Mouse (Mus musculus) kidney, adult 2 months (tissue): Measurements from ENCODE around the gene Mobp. TPM values are rescaled to one million over a fixed set of nuclear protein-coding genes. Genes with fewer than 3 reads are reported as not detected.

ENCODE experiments used
- DNase-seq: peaks from one replicate; pipeline ENCODE4 v3.0.0; 2021
- H3K27ac ChIP-seq: fragments of 200-500 bp; 2 replicates; pipeline ENCODE4 v1.5.1; 2012; ENCODE audit warnings: low read depth, low read length, control low read depth, inconsistent platforms; ENCODE audit not compliant: insufficient read depth
- H3K27me3 ChIP-seq: fragments of 200-500 bp; replicated peaks from 2 replicates; pipeline ENCODE4 v1.6.1; 2012; ENCODE audit warnings: mild to moderate bottlenecking, moderate library complexity, low read length, inconsistent platforms; ENCODE audit not compliant: control insufficient read depth, insufficient read depth
- H3K36me3 ChIP-seq: fragments of 200-500 bp; 2 replicates; pipeline ENCODE4 v1.6.1; 2012; ENCODE audit warnings: mild to moderate bottlenecking, moderate library complexity, low read length, inconsistent platforms; ENCODE audit not compliant: control insufficient read depth, insufficient read depth
- H3K4me1 ChIP-seq: fragments of 200-500 bp; 2 replicates; pipeline ENCODE4 v1.6.1; 2011; ENCODE audit warnings: low read length; ENCODE audit not compliant: control insufficient read depth, insufficient read depth
- H3K4me3 ChIP-seq: fragments of 200-500 bp; 2 replicates; pipeline ENCODE4 v1.5.1; 2011; ENCODE audit warnings: mild to moderate bottlenecking, low read depth, low read length, control low read depth; ENCODE audit not compliant: insufficient read depth
- CTCF ChIP-seq: fragments of 200-500 bp; conservative IDR thresholded peaks from 2 replicates; pipeline ENCODE4 v1.5.1; 2011; ENCODE audit warnings: low read depth, mild to moderate bottlenecking, control low read depth, low read length, moderate library complexity, mixed read lengths; ENCODE audit not compliant: insufficient read depth, insufficient read length
- POLR2A ChIP-seq: fragments of 200-500 bp; IDR thresholded peaks from one replicate; pipeline ENCODE4 v1.6.1; 2011; ENCODE audit warnings: low read depth, low read length, control low read depth
- WGBS: fragments of 180-500 bp; shearing (Covaris S2); methylation state at CpG from one replicate; pipeline ENCODE4 v1.1.7; 2018; 5-methylcytosine and 5-hydroxymethylcytosine counted together
- polyA plus RNA-seq: library from polyadenylated mRNA; depleted of rRNA; stranded (reverse); fragments of >200 nt; gene quantifications from 2 replicates; pipeline ENCODE4 v1.2.3, GENCODE M21; 2012

Mobp gene
- polyA plus RNA-seq, 1 experiment, result not detected

DNA sequence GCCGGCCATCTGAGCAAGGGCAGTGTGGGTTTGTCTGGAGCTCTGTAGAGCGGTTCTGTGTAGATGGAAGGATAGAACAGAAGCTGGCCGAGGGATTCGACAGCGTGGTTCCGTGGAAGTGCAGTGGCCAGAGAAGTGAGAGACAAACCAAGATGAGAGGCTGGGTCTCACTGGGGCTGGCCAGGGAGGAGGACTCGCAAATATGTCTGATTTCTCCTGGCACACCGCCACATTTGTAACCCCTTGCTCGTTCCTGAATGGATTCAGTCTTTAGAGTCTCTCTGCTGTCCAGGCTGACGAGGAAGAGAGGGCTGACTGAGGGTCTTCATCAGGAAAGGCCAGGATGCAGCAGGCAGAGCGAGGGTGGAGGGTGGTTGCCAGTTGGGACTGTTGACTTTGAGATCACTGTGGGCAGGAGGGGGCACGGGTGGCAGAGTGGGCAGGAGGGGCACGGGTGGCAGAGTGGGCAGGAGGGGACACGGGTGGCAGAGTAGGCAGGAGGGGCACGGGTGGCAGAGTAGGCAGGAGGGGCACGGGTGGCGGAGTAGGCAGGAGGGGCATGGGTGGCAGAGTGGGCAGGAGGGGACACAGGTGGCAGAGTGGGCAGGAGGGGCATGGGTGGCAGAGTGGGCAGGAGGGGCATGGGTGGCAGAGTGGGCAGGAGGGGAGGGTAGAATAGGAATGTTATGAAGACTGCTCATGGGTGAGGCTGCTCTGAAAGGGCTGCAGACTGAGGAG is 35.3 kb upstream of the Mobp start:
- Histone ChIP-seq H3K27me3 (no peaks in the 10 kb centered on the region), H3K4me1 (peaks cover 7% of the 10 kb centered on the region; the same call in 1 of the 2 replicates), H3K27ac (no peak overlapping the region), H3K4me3 (no peak overlapping the region), H3K36me3 (no peaks in the 10 kb centered on the region)
- TF ChIP-seq POLR2A (no peak), CTCF (no peak)
- no peak for DNase-seq
- WGBS, result 84% methylated on average over 17 of the region's 17 CpGs

DNA sequence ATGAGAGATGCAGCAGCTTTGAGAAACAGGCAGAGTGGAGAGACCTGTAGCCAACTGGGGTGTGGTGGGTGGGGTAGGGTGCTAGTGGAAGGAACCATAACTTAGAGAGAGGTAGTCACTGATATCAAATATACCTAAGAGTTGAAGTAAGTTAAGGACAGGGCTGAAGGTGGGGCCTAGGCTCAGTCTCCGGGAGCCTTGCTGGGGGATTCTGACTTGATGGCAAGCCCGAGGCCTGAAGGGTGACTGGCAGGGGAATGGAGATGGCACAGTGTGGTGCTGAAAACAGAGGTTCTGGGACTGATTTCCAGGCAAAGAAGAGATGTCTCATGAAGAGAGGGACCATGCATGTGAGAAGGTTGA is 34.7 kb upstream of the Mobp start:
- Histone ChIP-seq H3K27me3 (no peaks in the 10 kb centered on the region), H3K4me1 (peaks cover 7% of the 10 kb centered on the region; the same call in 1 of the 2 replicates)
- TF ChIP-seq CTCF (no peak), POLR2A (no peak)

DNA sequence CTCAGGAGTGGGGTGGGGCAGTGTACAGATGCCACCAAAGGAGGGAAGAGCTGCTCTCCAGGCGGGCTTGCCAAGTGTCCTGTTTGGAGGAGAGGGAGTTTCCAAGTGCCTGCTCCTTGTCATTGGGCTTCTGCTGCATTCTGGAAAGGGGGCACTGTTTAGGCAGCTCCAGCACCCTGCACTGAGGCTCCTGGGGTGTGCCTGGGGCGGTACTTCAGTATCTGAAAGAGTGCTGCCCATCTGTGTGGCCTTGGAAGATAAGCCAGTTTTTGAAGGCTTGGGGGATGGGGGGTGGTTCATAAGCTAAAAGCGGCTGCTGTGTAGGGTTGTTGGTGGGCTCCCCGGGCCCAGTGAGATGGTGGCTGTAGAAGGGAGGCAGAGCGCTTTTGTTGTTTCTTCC is 33.9 kb upstream of the Mobp start:
- no peak overlapping the region for H3K27ac ChIP-seq
- no peak for DNase-seq
- H3K4me3 ChIP-seq, result no peak overlapping the region
- H3K27me3 ChIP-seq, result no peaks in the 10 kb centered on the region
- 87% methylated on average over 5 of the region's 5 CpGs for WGBS
- peaks cover 7% of the 10 kb centered on the region; the same call in 1 of the 2 replicates for H3K4me1 ChIP-seq
- TF ChIP-seq POLR2A (no peak), CTCF (no peak)
- H3K36me3 ChIP-seq, result no peaks in the 10 kb centered on the region

More for the DNA sequence above, 34.7 kb upstream of the Mobp start:
- no peaks in the 10 kb centered on the region for H3K36me3 ChIP-seq
- no peak overlapping the region for H3K27ac ChIP-seq
- WGBS, result 96% methylated on average over 2 of the region's 2 CpGs
- H3K4me3 ChIP-seq, result no peak overlapping the region
- no peak for DNase-seq

DNA sequence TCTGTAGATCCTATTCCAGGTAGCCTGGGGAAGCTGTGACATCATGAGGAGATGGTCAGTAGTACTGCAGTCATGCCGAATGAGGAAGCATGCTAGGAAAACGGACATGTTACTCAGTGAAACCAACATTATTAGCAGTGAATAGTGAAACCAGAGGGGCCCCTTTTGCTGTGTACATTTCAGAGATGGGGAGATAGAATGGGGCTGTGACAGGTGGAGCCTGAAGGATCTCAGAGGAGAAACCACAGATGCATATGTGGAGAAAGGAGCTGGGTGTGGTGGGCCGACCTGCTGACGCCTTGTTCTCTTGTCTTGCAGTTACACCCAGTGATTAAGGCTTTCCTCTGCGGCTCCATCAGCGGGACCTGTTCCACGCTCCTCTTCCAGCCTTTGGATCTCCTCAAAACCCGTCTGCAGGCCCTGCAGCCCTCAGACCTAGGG is 33.3 kb upstream of the Mobp start:
- Histone ChIP-seq H3K27ac (no peak overlapping the region), H3K27me3 (no peaks in the 10 kb centered on the region), H3K4me1 (peaks cover 4% of the 10 kb centered on the region; the same call in 1 of the 2 replicates), H3K4me3 (no peak overlapping the region), H3K36me3 (no peaks in the 10 kb centered on the region)
- 85% methylated on average over 8 of the region's 8 CpGs for WGBS
- DNase-seq, result peak; percentile 17
- TF ChIP-seq CTCF (no peak), POLR2A (no peak)

DNA sequence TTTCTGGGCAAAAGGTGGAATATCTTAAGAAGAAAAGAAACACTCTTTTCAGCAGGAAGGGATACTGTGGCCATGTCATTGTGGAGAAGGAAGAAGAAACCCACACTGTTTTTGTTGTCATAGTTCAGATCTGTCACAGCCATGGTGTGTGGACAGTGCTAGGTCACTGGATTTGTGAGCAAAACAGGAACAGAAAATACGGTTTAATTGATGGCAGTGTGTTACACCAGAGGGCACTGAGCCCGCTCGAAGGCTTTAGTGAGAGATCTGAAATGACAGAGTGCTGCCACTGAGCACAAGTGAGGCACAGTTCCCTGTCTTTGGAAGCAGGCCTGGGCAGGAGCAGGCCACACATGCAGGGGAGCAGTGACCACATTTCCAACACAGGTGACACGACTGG is 31.3 kb upstream of the Mobp start:
- Histone ChIP-seq H3K36me3 (no peaks in the 10 kb centered on the region), H3K27ac (no peak overlapping the region), H3K27me3 (no peaks in the 10 kb centered on the region), H3K4me3 (no peak overlapping the region), H3K4me1 (no peaks in the 10 kb centered on the region)
- TF ChIP-seq CTCF (no peak), POLR2A (no peak)
- 79% methylated on average over 4 of the region's 4 CpGs for WGBS
- no peak for DNase-seq

DNA sequence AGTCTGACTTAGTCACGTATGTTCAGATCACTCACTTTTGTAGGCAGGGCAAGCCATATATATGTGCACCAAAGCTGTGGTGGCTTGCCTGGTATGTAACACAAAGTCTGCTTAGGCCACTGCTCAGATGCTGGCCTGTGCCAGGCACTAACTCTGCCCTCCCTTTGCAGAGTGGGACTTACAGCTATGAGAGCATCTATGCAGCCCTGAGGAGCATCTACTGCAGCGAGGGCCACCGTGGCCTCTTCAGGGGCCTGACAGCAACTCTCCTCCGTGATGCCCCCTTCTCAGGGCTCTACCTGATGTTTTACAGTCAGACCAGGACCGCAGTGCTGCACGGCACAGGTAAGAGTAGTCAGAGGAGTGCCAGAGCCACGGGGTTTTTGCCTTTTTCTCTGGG is 29.0 kb upstream of the Mobp start:
- no peaks in the 10 kb centered on the region for H3K4me1 ChIP-seq
- WGBS, result 95% methylated on average over 7 of the region's 7 CpGs
- TF ChIP-seq POLR2A (no peak), CTCF (no peak)
- no peak overlapping the region for H3K27ac ChIP-seq
- DNase-seq, result no peak
- H3K27me3 ChIP-seq, result no peaks in the 10 kb centered on the region
- no peaks in the 10 kb centered on the region for H3K36me3 ChIP-seq
- H3K4me3 ChIP-seq, result no peak overlapping the region

DNA sequence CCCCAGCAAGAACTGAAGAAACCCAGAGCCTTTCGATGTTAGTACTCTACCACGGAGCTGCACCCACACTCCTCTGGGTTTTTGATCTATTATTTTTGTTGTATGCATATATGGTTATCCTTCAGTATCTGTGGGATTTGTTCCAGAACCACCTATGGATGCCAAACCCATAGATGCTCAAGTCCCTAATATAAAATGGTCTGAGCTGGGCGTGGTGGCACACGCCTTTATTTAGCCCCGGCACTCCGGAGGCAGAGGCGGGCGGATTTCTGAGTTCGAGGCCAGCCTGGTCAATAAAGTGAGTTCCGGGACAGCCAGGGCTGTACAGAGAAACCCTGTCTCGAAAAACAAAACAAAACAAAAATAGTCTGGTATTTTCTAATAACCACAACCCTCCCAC is 22.6 kb upstream of the Mobp start:
- Histone ChIP-seq H3K27ac (peak overlapping the region; percentile 82), H3K36me3 (peaks cover 2% of the 10 kb centered on the region), H3K27me3 (no peaks in the 10 kb centered on the region), H3K4me1 (no peaks in the 10 kb centered on the region; the same call in 1 of the 2 replicates), H3K4me3 (peak overlapping the region; percentile 13; the same call in 1 of the 2 replicates)
- no peak for DNase-seq
- TF ChIP-seq CTCF (no peak), POLR2A (no peak)
- WGBS, result 52% methylated on average over 11 of the region's 11 CpGs
